Mouse (Mus musculus) forebrain, embryonic 14.5 days (tissue): ENCODE data around the gene Qrich1. TPM values are rescaled to one million over a fixed set of nuclear protein-coding genes. Genes with fewer than 3 reads are reported as not detected.

Experiments used
- ATAC-seq: fragments of 200-750 bp; cut with Nextera tagmentation; 2 replicates; pipeline ENCODE4 v1.8.0; 2017; ENCODE audit warnings: mild to moderate bottlenecking, moderate library complexity
- DNase-seq: peaks from one replicate; pipeline ENCODE4 v3.0.0-alpha.2; 2015; ENCODE audit warnings: low spot score
- H3K27ac ChIP-seq: fragments of 300-500 bp; sonication (generic); 2 replicates; pipeline ENCODE4 v1.5.1; 2014; ENCODE audit warnings: low read depth, mild to moderate bottlenecking, control low read depth, low read length, moderate library complexity
- H3K27me3 ChIP-seq: fragments of 300-500 bp; sonication (generic); replicated peaks from 2 replicates; pipeline ENCODE4 v1.6.1; 2014; ENCODE audit warnings: low read length, control low read depth, mixed read lengths; ENCODE audit not compliant: control insufficient read depth, insufficient read depth
- H3K36me3 ChIP-seq: fragments of 300-500 bp; sonication (generic); 2 replicates; pipeline ENCODE4 v1.6.1; 2014; ENCODE audit warnings: low read length, control low read depth; ENCODE audit not compliant: control insufficient read depth, insufficient read depth
- H3K4me1 ChIP-seq: fragments of 300-500 bp; sonication (generic); 2 replicates; pipeline ENCODE4 v1.6.1; 2014; ENCODE audit warnings: antibody characterized with exemption, low read length, control low read depth; ENCODE audit not compliant: control insufficient read depth, insufficient read depth
- H3K4me2 ChIP-seq: fragments of 300-500 bp; sonication (generic); 2 replicates; pipeline ENCODE4 v1.6.1; 2014; ENCODE audit warnings: mild to moderate bottlenecking, control low read depth, low read length
- H3K4me3 ChIP-seq: fragments of 300-500 bp; sonication (generic); 2 replicates; pipeline ENCODE4 v1.5.1; 2014; ENCODE audit warnings: low read depth, low read length, control low read depth
- H3K9ac ChIP-seq: fragments of 300-500 bp; sonication (generic); 2 replicates; pipeline ENCODE4 v1.6.1; 2014; ENCODE audit warnings: mild to moderate bottlenecking, low read length, control low read depth, moderate library complexity
- H3K9me3 ChIP-seq: fragments of 300-500 bp; sonication (generic); replicated peaks from 2 replicates; pipeline ENCODE4 v1.6.1; 2016; ENCODE audit warnings: low read length, control low read depth, mixed read lengths; ENCODE audit not compliant: control insufficient read depth
- WGBS: fragments of 180-500 bp; shearing (Covaris S2); extraction: QIAGEN DNeasy Blood & Tissue Kit; methylation state at CpG from one replicate; pipeline ENCODE4 v1.1.7; 2014; 5-methylcytosine and 5-hydroxymethylcytosine counted together
- polyA plus RNA-seq: library from polyadenylated mRNA; unstranded; fragments of >200 nt; fragmentation: Nextera tagmentation; extraction: Ambion mirVana; gene quantifications from 2 replicates; pipeline ENCODE4 v1.2.1, GENCODE M21; 2014

The Qrich1 gene
- polyA plus RNA-seq, 1 experiment from 2014 or later: 143 TPM

GRCm38 (mm10) chr9:108490559-108491285, 25.9 kb upstream of the Qrich1 start, which contains the start of gene Usp19:
TSS of gene Usp19 (plus strand) at chr9:108490602.
- H3K9ac ChIP-seq: peak within 1 kb of the TSS; percentile 96
- no peaks in the 10 kb centered on the region for H3K27me3 ChIP-seq
- peak; percentile 98 for DNase-seq
- whole genome bisulfite sequencing: under 1% methylated on average over 69 of the region's 69 CpGs
- H3K9me3 ChIP-seq: no peaks in the 10 kb centered on the region
- H3K4me3 ChIP-seq: peak within 1 kb of the TSS; percentile 98
- peak; percentile 97 for ATAC-seq
- H3K4me1 ChIP-seq: peaks cover 15% of the 10 kb centered on the region
- peak within 1 kb of the TSS; percentile 94 for H3K4me2 ChIP-seq
- H3K36me3 ChIP-seq: peaks cover 71% of the 10 kb centered on the region
- peak within 1 kb of the TSS; percentile 96 for H3K27ac ChIP-seq

- H3K4me1 ChIP-seq: peaks cover 15% of the 10 kb centered on the region
- peaks cover 73% of the 10 kb centered on the region for H3K36me3 ChIP-seq
- whole genome bisulfite sequencing: 12% methylated on average over 12 of the region's 12 CpGs
- DNase-seq (no peak), ATAC-seq (no peak; the same call in 1 of the 2 replicates)
- H3K4me2 ChIP-seq: peak overlapping the region; percentile 94
- peak overlapping the region; percentile 96 for H3K9ac ChIP-seq
- H3K9me3 ChIP-seq: no peaks in the 10 kb centered on the region
- peak overlapping the region; percentile 98 for H3K4me3 ChIP-seq
- H3K27me3 ChIP-seq: no peaks in the 10 kb centered on the region
- peak overlapping the region; percentile 96 for H3K27ac ChIP-seq
Measured at GRCm38 (mm10) chr9:108491286-108491580, 25.4 kb upstream of the Qrich1 start.

- 91% methylated on average over 16 of the region's 16 CpGs for whole genome bisulfite sequencing
- DNase-seq (no peak), ATAC-seq (no peak)
- H3K27ac ChIP-seq: no peak overlapping the region
- no peaks in the 10 kb centered on the region for H3K27me3 ChIP-seq
- H3K4me3 ChIP-seq: peak overlapping the region; percentile 98
- H3K9ac ChIP-seq: peak overlapping the region; percentile 96
- peaks cover 15% of the 10 kb centered on the region for H3K4me1 ChIP-seq
- peaks cover 74% of the 10 kb centered on the region for H3K36me3 ChIP-seq
- no peaks in the 10 kb centered on the region for H3K9me3 ChIP-seq
- H3K4me2 ChIP-seq: peak overlapping the region; percentile 94
Measured at GRCm38 (mm10) chr9:108492043-108492750, 24.4 kb upstream of the Qrich1 start.

GRCm38 (mm10) chr9:108493246-108493645, 23.4 kb upstream of the Qrich1 start:
- Histone ChIP-seq H3K4me3 (no peak overlapping the region), H3K36me3 (peaks cover 76% of the 10 kb centered on the region), H3K27me3 (no peaks in the 10 kb centered on the region), H3K4me1 (peaks cover 15% of the 10 kb centered on the region), H3K27ac (no peak overlapping the region), H3K9me3 (no peaks in the 10 kb centered on the region), H3K4me2 (no peak overlapping the region), H3K9ac (no peak overlapping the region)
- DNase-seq (no peak), ATAC-seq (no peak)
- WGBS: 94% methylated on average over 8 of the region's 8 CpGs

GRCm38 (mm10) chr9:108494146-108494825, 22.3 kb upstream of the Qrich1 start:
- Histone ChIP-seq H3K27me3 (no peaks in the 10 kb centered on the region), H3K9me3 (no peaks in the 10 kb centered on the region), H3K4me1 (peaks cover 15% of the 10 kb centered on the region), H3K36me3 (peaks cover 76% of the 10 kb centered on the region), H3K9ac (no peak overlapping the region), H3K4me3 (no peak overlapping the region), H3K27ac (no peak overlapping the region), H3K4me2 (no peak overlapping the region)
- ATAC-seq (no peak), DNase-seq (no peak)
- WGBS: 96% methylated on average over 19 of the region's 19 CpGs

GRCm38 (mm10) chr9:108494905-108495304, 21.7 kb upstream of the Qrich1 start:
- ATAC-seq (no peak), DNase-seq (no peak)
- Histone ChIP-seq H3K4me3 (no peak overlapping the region), H3K36me3 (peaks cover 81% of the 10 kb centered on the region), H3K4me1 (peaks cover 15% of the 10 kb centered on the region), H3K27me3 (no peaks in the 10 kb centered on the region), H3K9me3 (no peaks in the 10 kb centered on the region), H3K27ac (no peak overlapping the region), H3K9ac (no peak overlapping the region), H3K4me2 (no peak overlapping the region)
- 86% methylated on average over 10 of the region's 10 CpGs for WGBS

- H3K4me1 ChIP-seq: no peaks in the 10 kb centered on the region
- 93% methylated on average over 7 of the region's 7 CpGs for WGBS
- no peak overlapping the region for H3K4me3 ChIP-seq
- H3K27ac ChIP-seq: no peak overlapping the region
- H3K4me2 ChIP-seq: no peak overlapping the region
- H3K9me3 ChIP-seq: no peaks in the 10 kb centered on the region
- H3K27me3 ChIP-seq: no peaks in the 10 kb centered on the region
- no peak overlapping the region for H3K9ac ChIP-seq
- peaks cover 91% of the 10 kb centered on the region for H3K36me3 ChIP-seq
- DNase-seq (no peak), ATAC-seq (no peak)
Measured at GRCm38 (mm10) chr9:108499231-108499630, 17.4 kb upstream of the Qrich1 start.

- H3K27me3 ChIP-seq: no peaks in the 10 kb centered on the region
- H3K27ac ChIP-seq: no peak overlapping the region
- no peak overlapping the region for H3K4me3 ChIP-seq
- peaks cover 84% of the 10 kb centered on the region for H3K36me3 ChIP-seq
- ATAC-seq (no peak), DNase-seq (no peak)
- WGBS: 95% methylated on average over 15 of the region's 15 CpGs
- H3K4me1 ChIP-seq: no peaks in the 10 kb centered on the region
- H3K4me2 ChIP-seq: no peak overlapping the region
- no peaks in the 10 kb centered on the region for H3K9me3 ChIP-seq
- H3K9ac ChIP-seq: no peak overlapping the region
Measured at GRCm38 (mm10) chr9:108499943-108500342, 16.7 kb upstream of the Qrich1 start.
